Mouse (Mus musculus): ENCODE data around the gene Jarid2.
A peak's percentile ranks its signal among the peaks of the same experiment; 100 is the strongest.

Jarid2 gene

GRCm38 (mm10) chr13:44837445-44837844, 108.2 kb downstream of the Jarid2 start:
- no peak for DNase-seq (ENCODE audit: low read depth, low spot score)

- DNase-seq (ENCODE audit: low read depth, low spot score) = peak; percentile 77
Observed at GRCm38 (mm10) chr13:44839866-44840835, 110.9 kb downstream of the Jarid2 start.

- no peak for DNase-seq (ENCODE audit: low read depth, low spot score)
Observed at GRCm38 (mm10) chr13:44851426-44851825, 122.2 kb downstream of the Jarid2 start.

- no peak for DNase-seq (ENCODE audit: low read depth, low spot score)
Observed at GRCm38 (mm10) chr13:44852024-44852423, 122.8 kb downstream of the Jarid2 start.

- no peak for DNase-seq (ENCODE audit: low read depth, low spot score)
Observed at GRCm38 (mm10) chr13:44865566-44865965, 136.3 kb downstream of the Jarid2 start.

GRCm38 (mm10) chr13:44868037-44868650, 138.9 kb downstream of the Jarid2 start:
- no peak for DNase-seq (ENCODE audit: low read depth, low spot score)

GRCm38 (mm10) chr13:44869418-44870119, 140.3 kb downstream of the Jarid2 start:
- peak; percentile 100 for DNase-seq (ENCODE audit: low read depth, low spot score)

GRCm38 (mm10) chr13:44876799-44877198, 147.5 kb downstream of the Jarid2 start:
- no peak for DNase-seq (ENCODE audit: low read depth, low spot score)

- DNase-seq (ENCODE audit: low read depth, low spot score) = no peak
Observed at GRCm38 (mm10) chr13:44881001-44881400, 151.7 kb downstream of the Jarid2 start.

- DNase-seq (ENCODE audit: low read depth, low spot score) = no peak
Observed at GRCm38 (mm10) chr13:44886221-44886620, 156.9 kb downstream of the Jarid2 start.

- DNase-seq (ENCODE audit: low read depth, low spot score) = no peak
Observed at GRCm38 (mm10) chr13:44890612-44891011, 161.3 kb downstream of the Jarid2 start.

- DNase-seq (ENCODE audit: low read depth, low spot score) = no peak
Observed at GRCm38 (mm10) chr13:44891813-44892730, 162.8 kb downstream of the Jarid2 start.

- no peak for DNase-seq (ENCODE audit: low read depth, low spot score)
Observed at GRCm38 (mm10) chr13:44896211-44896610, 166.9 kb downstream of the Jarid2 start.

GRCm38 (mm10) chr13:44902299-44902698, 173.0 kb downstream of the Jarid2 start:
- DNase-seq (ENCODE audit: low read depth, low spot score) = no peak

- no peak for DNase-seq (ENCODE audit: low read depth, low spot score)
Observed at GRCm38 (mm10) chr13:44903416-44903815, 174.1 kb downstream of the Jarid2 start.

- DNase-seq (ENCODE audit: low read depth, low spot score) = no peak
Observed at GRCm38 (mm10) chr13:44904271-44904670, 175.0 kb downstream of the Jarid2 start.

GRCm38 (mm10) chr13:44906141-44906540, 176.9 kb downstream of the Jarid2 start:
- no peak for DNase-seq (ENCODE audit: low read depth, low spot score)

- DNase-seq (ENCODE audit: low read depth, low spot score) = no peak
Observed at GRCm38 (mm10) chr13:44907702-44908101, 178.4 kb downstream of the Jarid2 start.

- DNase-seq (ENCODE audit: low read depth, low spot score) = no peak
Observed at GRCm38 (mm10) chr13:44908790-44909189, 179.5 kb downstream of the Jarid2 start.

GRCm38 (mm10) chr13:44912851-44913250, 183.6 kb downstream of the Jarid2 start:
- no peak for DNase-seq (ENCODE audit: low read depth, low spot score)

GRCm38 (mm10) chr13:44913560-44913959, 184.3 kb downstream of the Jarid2 start:
- DNase-seq (ENCODE audit: low read depth, low spot score) = no peak

Data from forelimb bud, embryonic 11.5 days (tissue).